Mouse (Mus musculus) liver, adult (tissue): Measurements from ENCODE around the gene Plin2.

Experiments
- GATA4 ChIP-seq: IDR thresholded peaks from 2 replicates; pipeline ENCODE4 v1.6.1; 2014; ENCODE audit warnings: mild to moderate bottlenecking, low read length; ENCODE audit not compliant: insufficient replicate concordance

The Plin2 gene

DNA sequence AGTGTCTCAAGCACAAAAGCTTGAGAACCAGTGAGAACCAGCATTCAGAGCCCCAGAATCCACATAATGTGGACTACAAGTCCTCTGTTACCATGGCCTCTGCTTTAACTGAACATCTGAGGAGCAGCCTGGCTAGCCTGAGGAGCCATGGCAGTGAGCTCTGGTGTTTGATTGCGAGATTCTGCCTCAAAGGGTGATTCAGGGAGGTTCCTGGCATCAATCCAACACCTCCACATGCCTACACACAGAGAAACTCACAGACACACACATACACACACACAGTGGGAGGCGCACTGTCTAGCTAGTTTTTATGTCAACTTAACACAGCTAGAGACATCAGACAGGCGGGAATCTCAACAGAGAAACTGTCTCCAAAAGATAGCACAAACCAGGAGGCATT, 4.3 kb downstream of the Plin2 start:
- no peak for TF ChIP-seq GATA4

DNA sequence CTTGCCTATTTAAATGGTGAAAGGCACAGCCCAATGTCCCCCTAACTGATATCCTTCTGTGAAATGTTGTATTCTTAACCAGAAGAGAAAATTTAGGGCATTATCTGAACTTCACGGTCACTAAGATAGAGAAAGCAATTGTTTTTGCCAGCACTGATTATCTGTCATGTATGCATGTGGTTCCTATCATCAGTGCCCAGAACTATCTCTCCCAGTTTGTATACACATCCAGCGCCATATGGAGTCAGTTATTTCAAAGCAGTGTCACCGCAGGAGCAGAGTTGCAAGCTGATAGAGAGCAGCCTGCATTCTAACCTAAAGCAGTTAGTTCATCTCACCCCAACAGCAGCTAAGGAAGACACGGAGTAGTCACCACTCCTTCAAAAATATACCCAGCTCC, 5.9 kb downstream of the Plin2 start:
- no peak for TF ChIP-seq GATA4

DNA sequence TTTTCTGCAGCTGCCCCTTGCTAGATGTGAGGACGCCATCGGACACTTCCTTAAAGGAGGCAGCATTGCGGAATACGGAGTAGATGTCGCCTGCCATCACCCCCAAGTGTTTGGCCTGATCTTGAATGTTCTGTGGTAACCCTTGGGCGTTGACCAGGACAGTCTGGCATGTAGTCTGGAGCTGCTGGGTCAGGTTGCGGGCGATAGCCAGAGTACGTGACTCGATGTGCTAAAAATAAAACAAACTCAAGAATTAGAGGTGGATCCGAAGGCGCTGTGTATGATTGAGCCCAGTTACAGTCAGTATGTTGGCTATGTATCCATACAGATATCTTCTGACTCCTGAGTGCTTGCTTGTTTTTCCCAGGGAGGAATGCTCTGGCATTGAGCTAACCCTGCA, 12.7 kb downstream of the Plin2 start:
- no peak for TF ChIP-seq GATA4

DNA sequence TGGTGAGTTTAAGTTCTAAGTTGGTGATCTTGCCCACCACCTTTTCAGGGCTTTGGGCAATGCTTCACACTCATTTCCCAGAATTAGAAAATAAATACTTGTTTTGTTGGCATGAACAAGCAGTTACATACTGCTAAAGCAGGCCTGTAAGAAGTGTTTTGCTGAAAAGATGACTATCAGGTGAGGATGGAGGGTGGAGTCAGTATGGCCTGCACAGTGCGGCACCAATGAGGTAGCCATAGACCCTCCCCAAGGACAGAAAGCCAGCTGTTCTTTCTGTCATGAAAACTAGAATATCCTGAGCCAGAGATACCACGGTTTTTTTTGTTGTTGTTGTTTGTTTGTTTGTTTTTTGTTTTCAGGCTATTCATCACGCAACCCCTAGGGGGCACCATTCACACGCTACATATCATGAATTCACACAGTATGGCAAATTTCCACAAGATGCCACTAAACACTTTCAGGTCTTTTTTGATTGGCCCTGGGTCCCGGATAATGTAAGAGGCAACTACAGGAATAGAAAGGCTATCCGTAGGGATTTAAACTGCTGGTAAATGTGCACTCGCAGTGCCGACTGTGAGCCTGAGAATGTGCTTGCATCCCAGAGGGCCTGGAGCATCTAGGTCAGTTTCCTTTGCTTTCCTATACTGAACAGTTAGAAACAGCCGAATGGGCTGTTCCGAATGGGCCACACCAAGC, 18.0 kb downstream of the Plin2 start:
- no peak for TF ChIP-seq GATA4

DNA sequence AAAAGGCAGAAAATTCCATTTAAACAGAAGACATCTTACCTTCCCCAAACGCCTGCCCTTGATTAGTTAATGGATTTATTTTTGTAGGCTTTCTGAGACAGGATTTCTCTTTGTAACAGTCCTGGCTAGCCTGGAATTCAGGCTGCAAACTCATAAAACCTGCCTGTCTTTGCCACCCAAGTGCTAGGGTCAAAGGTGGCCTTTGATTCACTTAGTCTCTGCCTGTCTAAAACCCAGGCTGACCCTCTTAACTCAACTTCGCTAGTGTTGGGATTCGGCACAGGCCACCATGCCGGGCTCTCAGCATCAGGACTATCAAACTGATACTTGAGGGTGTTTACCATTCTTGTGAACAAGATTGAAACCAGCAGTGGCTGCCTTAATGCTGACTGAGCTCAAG, 38.0 kb downstream of the Plin2 start:
- TF ChIP-seq GATA4 = no peak

DNA sequence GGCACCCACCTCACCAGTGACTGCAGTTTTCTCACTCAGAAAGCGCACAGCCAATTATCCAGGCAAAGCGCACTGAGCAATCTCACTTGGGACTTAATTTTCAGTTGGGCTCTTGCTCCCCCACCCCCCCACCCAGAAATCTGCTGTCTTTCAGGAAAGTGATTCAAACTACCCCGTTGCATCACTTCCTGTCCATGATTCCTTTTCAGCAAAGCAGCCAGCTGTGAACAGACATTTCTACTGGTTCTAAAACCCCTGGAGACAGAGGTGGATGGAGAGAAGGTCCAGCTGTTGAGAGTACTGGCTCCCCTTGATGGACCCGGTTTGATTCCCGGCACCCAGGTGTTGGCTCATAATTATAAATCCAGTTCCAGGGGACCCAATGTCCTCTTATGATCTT, 44.4 kb downstream of the Plin2 start:
- TF ChIP-seq GATA4 = no peak

DNA sequence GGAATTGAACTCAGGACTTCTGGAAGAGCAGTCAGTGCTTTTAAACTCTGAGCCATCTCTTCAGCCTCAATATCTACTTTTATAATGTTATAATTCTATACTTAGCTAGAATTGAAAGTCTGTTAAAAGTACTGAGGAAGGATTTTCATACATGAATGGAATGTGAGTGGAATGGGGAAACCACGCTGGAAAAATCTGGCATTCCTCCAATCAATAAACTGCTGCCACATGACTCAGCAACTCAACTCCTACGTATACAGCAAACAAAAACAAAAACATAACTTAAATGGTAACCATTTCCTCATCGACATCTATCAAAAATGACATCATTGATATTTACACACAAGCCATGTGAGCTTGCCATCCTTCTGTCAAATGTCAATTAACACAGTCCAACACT, 47.7 kb downstream of the Plin2 start:
- no peak for TF ChIP-seq GATA4

DNA sequence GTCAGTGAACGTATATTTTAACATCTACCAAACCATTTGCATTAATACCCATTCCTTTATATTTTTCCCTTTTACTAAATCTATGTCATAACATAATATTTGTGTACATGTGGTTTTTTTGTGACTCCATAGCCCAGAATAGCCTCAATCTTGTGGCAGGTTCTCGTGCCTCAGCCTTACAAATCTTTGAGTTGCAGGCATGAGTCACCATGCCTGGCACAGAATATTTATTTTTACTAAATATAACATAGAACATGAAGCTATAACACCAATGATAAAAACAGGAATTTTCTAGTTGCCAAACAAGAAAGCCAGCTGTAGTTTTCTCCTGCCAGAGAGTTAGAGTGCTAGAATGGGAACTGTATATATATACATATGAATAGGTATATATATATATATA, 49.4 kb downstream of the Plin2 start:
- no peak for TF ChIP-seq GATA4

DNA sequence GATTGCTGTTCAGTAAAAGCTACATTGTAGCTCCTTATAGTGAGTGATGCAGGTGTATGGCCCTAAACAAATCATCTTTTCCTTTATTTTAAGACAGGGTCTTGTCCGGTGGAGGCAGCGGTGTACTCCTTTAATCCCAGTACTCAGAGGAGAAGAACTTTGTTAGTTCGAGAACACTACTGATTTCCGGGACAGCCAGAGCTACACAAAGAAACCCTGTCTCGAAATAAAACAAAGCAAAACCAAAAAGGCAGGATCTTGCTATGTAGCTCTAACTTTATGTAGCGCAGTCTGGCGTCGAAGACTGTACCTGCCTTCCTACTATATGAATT, 57.6 kb downstream of the Plin2 start:
- TF ChIP-seq GATA4 = no peak

DNA sequence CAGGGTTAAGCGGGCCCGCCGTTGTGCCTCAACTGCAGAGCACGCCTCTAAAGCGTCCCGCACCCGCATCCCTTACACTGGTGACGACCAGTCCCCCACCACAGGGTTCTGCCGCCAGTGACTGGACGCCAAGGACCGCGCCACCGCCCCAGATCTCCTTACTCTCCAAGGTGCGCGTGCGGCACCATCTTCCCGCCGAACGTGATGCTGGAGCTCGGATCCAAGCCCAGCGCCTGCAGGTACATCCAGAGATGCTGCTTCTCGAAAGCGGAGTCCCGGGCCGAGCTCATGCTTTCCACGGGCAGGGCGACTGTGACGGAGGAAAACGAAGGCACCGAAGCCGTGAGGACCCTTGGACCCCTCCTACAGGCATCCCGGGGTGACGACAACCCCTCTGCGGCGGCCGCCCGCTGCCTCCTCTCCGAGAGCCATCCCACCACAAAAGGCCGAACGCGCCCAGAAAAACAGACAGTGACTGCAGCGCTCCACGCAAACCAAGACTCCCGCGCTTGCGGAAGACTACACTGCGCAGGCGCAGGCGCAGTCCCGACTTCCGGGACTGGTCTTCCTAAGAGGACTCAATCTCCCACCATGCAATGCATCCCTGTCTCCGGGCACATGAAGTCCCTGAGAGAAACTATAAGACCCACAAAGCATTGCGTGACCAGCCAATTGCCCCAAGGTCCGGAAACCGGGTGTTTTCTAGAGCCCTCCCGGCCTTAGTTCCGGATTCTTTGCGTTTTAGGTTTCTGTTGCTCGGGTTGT, 58.2 kb downstream of the Plin2 start, which contains the start of gene Haus6:
TSS of gene Haus6 (minus strand) at position 532 of the 765 bp plus-strand sequence.
- 0 out of 2 replicates have a peak, but pooled peaks have one; percentile 26 for TF ChIP-seq GATA4
